Mouse (Mus musculus) natural killer cell, adult 2 months (primary cell): ENCODE results near the gene Cnnm3.
"Not testable (repeated sequence)": the region's sequence is repeated elsewhere in the genome, so short reads cannot be mapped to it uniquely, and the experiment has no call there.

Experiments used
- DNase-seq, 2 experiments: peaks; one replicate each; pipeline ENCODE4 v3.0.0; 2022; ENCODE audit warnings: low spot score in 2 of 2

Cnnm3 gene

GRCm38 (mm10) chr1:36535477-36536396 is 24.1 kb downstream of the Cnnm3 start:
- no peak for DNase-seq

GRCm38 (mm10) chr1:36536397-36536728 is 24.7 kb downstream of the Cnnm3 start:
- DNase-seq, result no peak

GRCm38 (mm10) chr1:36536783-36537182 is 25.1 kb downstream of the Cnnm3 start, which contains the start of gene Ankrd23:
TSS of gene Ankrd23 (minus strand) at chr1:36536883.
- DNase-seq, result not testable (repeated sequence)

GRCm38 (mm10) chr1:36538727-36539126 is 27.1 kb downstream of the Cnnm3 start:
- no peak for DNase-seq

GRCm38 (mm10) chr1:36539186-36539585 is 27.5 kb downstream of the Cnnm3 start, which contains the start of gene Gm42417:
TSS of gene Gm42417 (minus strand) at chr1:36539429.
- DNase-seq, result no peak

GRCm38 (mm10) chr1:36540132-36540531 is 28.5 kb downstream of the Cnnm3 start:
- DNase-seq, result no peak

GRCm38 (mm10) chr1:36540807-36541206 is 29.1 kb downstream of the Cnnm3 start:
- DNase-seq, result no peak

GRCm38 (mm10) chr1:36541844-36542243 is 30.2 kb downstream of the Cnnm3 start:
- no peak for DNase-seq

GRCm38 (mm10) chr1:36542925-36543324 is 31.3 kb downstream of the Cnnm3 start:
- no peak for DNase-seq

GRCm38 (mm10) chr1:36545382-36545781 is 33.7 kb downstream of the Cnnm3 start:
- no peak for DNase-seq

GRCm38 (mm10) chr1:36545845-36546600 is 34.4 kb downstream of the Cnnm3 start:
- peak in 1 of 2 experiments; percentile 38 for DNase-seq

GRCm38 (mm10) chr1:36546888-36547471 is 35.3 kb downstream of the Cnnm3 start, which contains the start of gene Ankrd39:
TSS of gene Ankrd39 (minus strand) at chr1:36547445.
- DNase-seq, result peak; percentile 95 to 96

- DNase-seq, result no peak
Measured at GRCm38 (mm10) chr1:36547981-36548598, 36.4 kb downstream of the Cnnm3 start.

GRCm38 (mm10) chr1:36548771-36549170 is 37.1 kb downstream of the Cnnm3 start:
- no peak for DNase-seq

GRCm38 (mm10) chr1:36549491-36549890 is 37.8 kb downstream of the Cnnm3 start:
- DNase-seq, result no peak

- DNase-seq, result no peak
Measured at GRCm38 (mm10) chr1:36550075-36550863, 38.6 kb downstream of the Cnnm3 start.

- DNase-seq, result no peak
Measured at GRCm38 (mm10) chr1:36551904-36552303, 40.2 kb downstream of the Cnnm3 start.

- no peak for DNase-seq
Measured at GRCm38 (mm10) chr1:36552506-36552905, 40.8 kb downstream of the Cnnm3 start.

GRCm38 (mm10) chr1:36554633-36555399 is 43.1 kb downstream of the Cnnm3 start:
- no peak for DNase-seq

GRCm38 (mm10) chr1:36555798-36556395 is 44.2 kb downstream of the Cnnm3 start:
- DNase-seq, result no peak
